Mouse (Mus musculus) intestine, postnatal 0 days (tissue): ENCODE results near the gene Gtf2h3. TPM values are rescaled to one million over a fixed set of nuclear protein-coding genes. Genes with fewer than 3 reads are reported as not detected.

Source experiments
- ATAC-seq: fragments of 200-750 bp; cut with Nextera tagmentation; 2 replicates; pipeline ENCODE4 v1.8.0; 2017; ENCODE audit warnings: mild to moderate bottlenecking, moderate TSS enrichment, moderate library complexity
- H3K27ac ChIP-seq: fragments of 300-500 bp; sonication (generic); 2 replicates; pipeline ENCODE4 v1.5.1; 2014; ENCODE audit warnings: mild to moderate bottlenecking, low read depth, low read length, moderate library complexity
- H3K27me3 ChIP-seq: fragments of 300-500 bp; sonication (generic); replicated peaks from 2 replicates; pipeline ENCODE4 v1.6.1; 2014; ENCODE audit warnings: low read length, mixed read lengths; ENCODE audit not compliant: control insufficient read depth, insufficient read depth
- H3K36me3 ChIP-seq: fragments of 300-500 bp; sonication (generic); 2 replicates; pipeline ENCODE4 v1.6.1; 2014; ENCODE audit warnings: mild to moderate bottlenecking, moderate library complexity; ENCODE audit not compliant: control insufficient read depth, insufficient read depth
- H3K4me1 ChIP-seq: fragments of 300-500 bp; sonication (generic); replicated peaks from 2 replicates; pipeline ENCODE4 v1.6.1; 2014; ENCODE audit warnings: antibody characterized with exemption, low read length, mixed read lengths; ENCODE audit not compliant: control insufficient read depth, insufficient read depth
- H3K4me2 ChIP-seq: fragments of 300-500 bp; sonication (generic); replicated peaks from 2 replicates; pipeline ENCODE4 v1.6.1; 2014; ENCODE audit warnings: low read depth, mild to moderate bottlenecking, moderate library complexity
- H3K4me3 ChIP-seq: fragments of 300-500 bp; sonication (generic); 2 replicates; pipeline ENCODE4 v1.5.1; 2014; ENCODE audit warnings: low read depth, low read length
- H3K9ac ChIP-seq: fragments of 300-500 bp; sonication (generic); 2 replicates; pipeline ENCODE4 v1.6.1; 2014; ENCODE audit warnings: mild to moderate bottlenecking, low read depth, low read length
- H3K9me3 ChIP-seq: fragments of 300-500 bp; sonication (generic); 2 replicates; pipeline ENCODE4 v1.6.1; 2016; ENCODE audit warnings: mixed run types; ENCODE audit not compliant: control insufficient read depth
- CTCF ChIP-seq: sonication (generic); IDR thresholded peaks from 2 replicates; pipeline ENCODE4 v1.5.1; 2016; ENCODE audit warnings: low read depth, mild to moderate bottlenecking, control low read depth, antibody characterized with exemption, moderate library complexity
- WGBS: fragments of 180-500 bp; shearing (Covaris S2); extraction: QIAGEN DNeasy Blood & Tissue Kit; methylation state at CpG from one replicate; pipeline ENCODE4 v1.1.7; 2014; 5-methylcytosine and 5-hydroxymethylcytosine counted together
- polyA plus RNA-seq: library from polyadenylated mRNA; unstranded; fragments of >200 nt; fragmentation: Nextera tagmentation; extraction: Ambion mirVana; gene quantifications from 2 replicates; pipeline ENCODE4 v1.2.1, GENCODE M21; 2015

The Gtf2h3 gene
- polyA plus RNA-seq, 1 experiment from 2014 or later, result 15.9 TPM

- Histone ChIP-seq H3K4me3 (no peak overlapping the region), H3K4me1 (no peaks in the 10 kb centered on the region), H3K9ac (no peak overlapping the region), H3K36me3 (no peaks in the 10 kb centered on the region), H3K4me2 (no peak overlapping the region), H3K27me3 (no peaks in the 10 kb centered on the region; the same call in 1 of the 2 replicates), H3K9me3 (no peaks in the 10 kb centered on the region), H3K27ac (no peak overlapping the region)
- no peak for ATAC-seq
- WGBS, result 35% methylated on average over 7 of the region's 7 CpGs
- TF ChIP-seq CTCF, result no peak
These were observed 46.5 kb upstream of the Gtf2h3 start for GRCm38 (mm10) chr5:124532451-124532850.

- Histone ChIP-seq H3K9me3 (no peaks in the 10 kb centered on the region), H3K4me3 (no peak overlapping the region), H3K27me3 (no peaks in the 10 kb centered on the region; the same call in 1 of the 2 replicates), H3K4me2 (no peak overlapping the region), H3K36me3 (no peaks in the 10 kb centered on the region), H3K9ac (no peak overlapping the region), H3K27ac (no peak overlapping the region), H3K4me1 (no peaks in the 10 kb centered on the region)
- no peak for TF ChIP-seq CTCF
- 61% methylated on average over 5 of the region's 5 CpGs for WGBS
- ATAC-seq, result no peak
These were observed 43.9 kb upstream of the Gtf2h3 start for GRCm38 (mm10) chr5:124535016-124535415.

GRCm38 (mm10) chr5:124536776-124537175, 42.2 kb upstream of the Gtf2h3 start:
- Histone ChIP-seq H3K4me3 (0 out of 2 replicates have a peak overlapping the region, but pooled peaks have one; percentile 7), H3K9ac (peak overlapping the region; percentile 27; the same call in 1 of the 2 replicates), H3K36me3 (no peaks in the 10 kb centered on the region), H3K4me2 (peak overlapping the region; percentile 64), H3K9me3 (no peaks in the 10 kb centered on the region), H3K27ac (0 out of 2 replicates have a peak overlapping the region, but pooled peaks have one; percentile 22), H3K27me3 (no peaks in the 10 kb centered on the region), H3K4me1 (no peaks in the 10 kb centered on the region)
- peak; percentile 38 for TF ChIP-seq CTCF
- 11% methylated on average over 7 of the region's 17 CpGs for WGBS
- no peak for ATAC-seq

GRCm38 (mm10) chr5:124538813-124539792, 39.8 kb upstream of the Gtf2h3 start:
- Histone ChIP-seq H3K4me3 (no peak overlapping the region), H3K4me1 (no peaks in the 10 kb centered on the region), H3K27ac (no peak overlapping the region), H3K27me3 (no peaks in the 10 kb centered on the region), H3K9me3 (no peaks in the 10 kb centered on the region), H3K4me2 (no peak overlapping the region), H3K36me3 (peaks cover 18% of the 10 kb centered on the region), H3K9ac (no peak overlapping the region)
- WGBS, result 74% methylated on average over 15 of the region's 16 CpGs
- no peak for ATAC-seq
- peak; percentile 74 for TF ChIP-seq CTCF

GRCm38 (mm10) chr5:124539905-124540304, 39.0 kb upstream of the Gtf2h3 start:
- Histone ChIP-seq H3K4me2 (peak overlapping the region; percentile 49; the same call in 1 of the 2 replicates), H3K4me3 (peak overlapping the region; percentile 66), H3K27me3 (no peaks in the 10 kb centered on the region), H3K9ac (no peak overlapping the region), H3K9me3 (no peaks in the 10 kb centered on the region), H3K4me1 (no peaks in the 10 kb centered on the region), H3K27ac (0 out of 2 replicates have a peak overlapping the region, but pooled peaks have one; percentile 96), H3K36me3 (peaks cover 24% of the 10 kb centered on the region)
- no peak for ATAC-seq
- no peak for TF ChIP-seq CTCF
- 75% methylated on average over 4 of the region's 4 CpGs for WGBS

GRCm38 (mm10) chr5:124540383-124540786, 38.6 kb upstream of the Gtf2h3 start, which contains the start of gene Tmed2:
Gene Tmed2 (plus strand): TSS chr5:124540695.
- Histone ChIP-seq H3K36me3 (peaks cover 27% of the 10 kb centered on the region), H3K27me3 (no peaks in the 10 kb centered on the region), H3K9ac (peak within 1 kb of the TSS; percentile 66), H3K4me2 (peak within 1 kb of the TSS; percentile 66), H3K9me3 (no peaks in the 10 kb centered on the region), H3K27ac (peak within 1 kb of the TSS; percentile 96), H3K4me3 (peak within 1 kb of the TSS; percentile 66), H3K4me1 (no peaks in the 10 kb centered on the region)
- peak; percentile 63 for TF ChIP-seq CTCF
- under 1% methylated on average over 34 of the region's 35 CpGs for WGBS
- ATAC-seq, result peak; percentile 97
